Mouse (Mus musculus) testis, adult 2 months (tissue): ENCODE results near the gene Fxyd4.

Source experiments
- CTCF ChIP-seq: fragments of 200-500 bp; IDR thresholded peaks from 2 replicates; pipeline ENCODE4 v1.5.1; 2012; ENCODE audit warnings: low read depth, mild to moderate bottlenecking, inconsistent platforms, low read length, moderate library complexity; ENCODE audit not compliant: control insufficient read depth, insufficient read depth, insufficient replicate concordance
- POLR2A ChIP-seq: fragments of 200-500 bp; IDR thresholded peaks from 2 replicates; pipeline ENCODE4 v1.6.1; 2012; ENCODE audit warnings: low read depth, mild to moderate bottlenecking, inconsistent platforms, low read length, moderate library complexity; ENCODE audit not compliant: control insufficient read depth

- TF ChIP-seq CTCF (no peak), POLR2A (no peak)
Observed at GRCm38 (mm10) chr6:117885943-117886342, 51.5 kb downstream of the Fxyd4 start.
